Mouse (Mus musculus): ENCODE data around the gene Pard3. TPM values are rescaled to one million over a fixed set of nuclear protein-coding genes. Genes with fewer than 3 reads are reported as not detected.

The Pard3 gene
- total RNA-seq, 2 experiments from 2014 or later: 16.4 to 21.6 TPM

DNA sequence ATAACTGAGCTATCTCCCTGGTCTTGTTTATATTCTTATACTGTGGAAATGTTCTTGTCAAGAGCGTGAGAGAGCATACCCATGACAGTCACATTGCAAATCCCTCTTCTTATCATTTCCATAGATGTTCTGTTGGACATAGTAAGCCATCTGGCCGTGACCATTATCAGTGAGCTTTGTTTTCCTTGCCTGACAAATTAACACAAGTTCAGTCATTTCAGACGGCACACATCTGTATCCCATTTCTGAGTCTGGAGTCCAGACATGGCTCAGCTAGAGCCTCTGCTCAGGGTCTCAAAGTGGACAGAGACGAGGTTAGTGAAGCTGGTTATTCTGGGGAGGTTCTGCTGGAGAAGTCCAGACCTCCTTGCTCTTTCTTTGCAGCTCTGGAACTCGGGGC, 523.0 kb downstream of the Pard3 start:
- no peak for DNase-seq (ENCODE audit: low spot score in 2 of 2)

DNA sequence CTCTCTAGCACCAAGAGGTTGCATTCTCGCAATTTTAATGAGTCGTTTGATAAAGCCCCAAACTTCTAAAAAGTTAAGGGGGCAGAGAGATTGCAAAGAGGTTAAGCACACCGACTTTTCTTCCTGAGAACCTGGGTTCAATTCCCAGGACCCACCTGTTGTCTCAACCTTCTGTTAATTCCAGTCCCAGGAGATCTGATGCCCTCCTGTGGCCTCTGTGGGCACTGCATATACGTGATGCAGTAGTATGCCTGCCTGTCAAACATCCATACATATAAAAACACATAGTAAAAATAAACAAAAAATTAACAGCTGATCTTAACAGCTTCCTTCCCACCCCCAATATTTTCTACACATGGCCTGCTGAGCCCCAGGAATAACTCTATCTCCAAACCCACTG, 524.6 kb downstream of the Pard3 start:
- DNase-seq (ENCODE audit: low spot score in 2 of 2): peak in 1 of 2 experiments; percentile 54

DNA sequence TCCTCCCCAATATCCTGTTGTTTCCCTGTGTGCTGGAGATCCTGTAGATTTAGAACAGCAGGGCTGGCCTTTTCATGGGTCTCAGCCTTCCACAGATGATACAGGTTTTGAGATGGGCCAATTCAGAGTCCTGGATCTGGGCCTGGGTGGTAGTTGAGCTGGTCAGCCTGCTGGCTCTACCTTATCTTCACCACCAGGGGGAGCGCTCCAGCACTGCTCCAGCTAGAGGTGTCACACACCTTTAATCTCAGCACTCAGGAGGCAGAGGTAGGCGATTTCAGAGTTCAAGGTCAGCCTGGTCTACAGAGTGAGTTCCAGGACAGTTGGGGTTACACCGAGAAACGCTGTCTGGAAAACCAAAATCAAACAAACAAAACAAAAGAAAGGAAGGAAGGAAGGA, 525.6 kb downstream of the Pard3 start:
- DNase-seq (ENCODE audit: low spot score in 2 of 2): peak; percentile 43 to 64

DNA sequence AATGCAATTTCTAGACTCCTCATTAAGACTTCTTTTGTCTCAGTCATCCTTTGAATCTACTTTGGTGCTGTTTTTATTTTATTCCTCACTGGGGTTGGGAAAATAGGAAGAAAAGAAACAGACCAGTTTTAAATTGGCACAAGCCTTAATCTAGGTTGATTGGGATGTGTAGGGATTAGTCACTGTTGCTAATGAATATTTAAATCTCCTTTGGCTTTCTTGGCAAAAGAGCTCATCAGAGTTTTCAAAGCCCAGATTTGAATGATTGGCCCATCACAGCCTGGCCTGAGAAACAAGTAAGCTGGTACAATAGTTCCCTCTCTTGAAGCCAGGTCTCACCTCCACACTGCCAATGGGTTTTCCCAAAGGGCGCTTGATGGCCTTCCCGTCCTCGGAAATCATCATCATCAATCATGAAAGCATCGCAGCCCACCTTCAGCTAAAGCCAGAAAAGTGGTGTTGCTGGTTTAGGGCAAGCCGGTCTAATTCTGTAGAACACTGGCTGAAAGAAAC, 527.0 kb downstream of the Pard3 start:
- DNase-seq (ENCODE audit: low spot score in 2 of 2): no peak

DNA sequence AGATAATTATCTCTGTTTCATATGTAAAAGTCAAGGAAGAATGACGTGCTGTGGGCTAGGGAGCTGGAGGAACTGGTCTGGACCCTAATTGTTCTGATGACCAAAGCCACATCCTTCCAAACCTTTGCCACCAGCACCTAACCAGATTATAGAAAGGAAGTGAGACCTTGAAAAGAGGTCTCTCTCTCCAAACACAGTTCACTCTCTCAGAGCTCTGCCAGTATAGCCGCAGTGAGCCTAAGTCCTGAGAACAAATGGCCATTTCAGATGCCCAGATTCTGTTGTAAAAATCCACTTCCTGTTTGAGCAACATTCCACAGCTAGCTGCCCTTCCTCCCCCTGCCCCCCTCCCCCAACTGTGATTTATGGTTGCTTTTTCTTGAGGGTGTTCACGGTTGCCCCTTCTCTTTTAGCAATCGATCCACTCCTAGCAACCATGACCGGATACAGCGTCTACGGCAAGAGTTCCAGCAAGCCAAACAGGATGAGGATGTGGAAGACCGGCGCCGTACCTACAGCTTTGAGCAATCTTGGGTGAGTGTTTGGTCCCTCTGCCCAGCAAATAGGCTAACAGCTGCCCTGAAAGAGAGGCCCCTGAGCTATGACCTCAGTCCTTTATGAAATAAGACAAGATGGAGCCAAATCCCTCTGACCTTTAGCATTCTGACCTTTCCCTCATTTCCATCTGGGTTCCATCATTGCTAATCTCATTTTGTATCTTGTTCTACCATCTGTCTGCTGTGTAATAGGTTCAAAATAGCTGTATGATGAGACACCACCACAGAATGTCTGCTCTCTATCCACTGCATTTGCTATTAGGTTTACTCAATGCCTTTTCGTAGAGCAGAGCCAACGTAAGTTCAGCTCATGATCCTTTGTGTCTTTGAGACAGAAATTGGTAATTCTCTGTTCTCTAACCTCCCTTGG, 529.2 kb downstream of the Pard3 start:
- DNase-seq (ENCODE audit: low spot score in 2 of 2): no peak

DNA sequence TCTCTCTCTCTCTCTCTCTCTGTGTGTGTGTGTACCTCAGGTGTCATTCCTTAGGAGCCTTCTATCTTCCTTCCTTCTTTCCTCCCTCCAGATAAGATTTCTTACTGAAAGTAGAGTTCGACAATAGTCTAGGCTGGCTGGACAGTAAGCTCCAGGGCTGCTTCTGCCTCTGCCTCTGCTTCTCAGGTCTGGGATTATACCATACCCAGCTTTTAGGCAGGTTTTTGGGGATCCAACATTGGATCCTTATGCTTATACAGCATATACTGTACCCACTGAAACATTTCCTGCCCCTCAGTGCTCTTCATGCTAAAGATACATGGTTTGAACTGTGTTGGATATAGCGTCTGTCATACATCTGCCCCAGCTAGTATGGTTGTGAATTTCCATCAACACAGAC, 536.9 kb downstream of the Pard3 start:
- DNase-seq (ENCODE audit: low spot score in 2 of 2): no peak

DNA sequence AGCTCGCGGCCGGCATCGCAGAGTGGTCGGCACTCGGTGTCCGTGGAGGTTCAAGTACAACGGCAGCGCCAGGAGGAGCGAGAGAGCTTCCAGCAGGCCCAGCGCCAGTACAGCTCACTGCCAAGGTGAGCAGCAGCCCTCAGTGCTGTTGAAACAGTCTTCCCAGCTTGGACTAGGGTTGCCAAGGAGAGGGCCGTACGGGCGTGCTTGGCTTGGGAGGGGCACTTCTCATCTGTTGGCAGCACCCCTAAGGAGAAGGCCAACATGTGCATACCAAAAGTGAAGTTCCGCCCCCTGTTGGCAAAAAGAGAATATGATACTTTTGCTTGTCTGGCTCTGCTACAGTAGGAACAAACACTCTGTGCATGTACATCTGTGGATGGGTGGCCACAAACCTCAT, 539.4 kb downstream of the Pard3 start:
- DNase-seq (ENCODE audit: low spot score in 2 of 2): no peak

DNA sequence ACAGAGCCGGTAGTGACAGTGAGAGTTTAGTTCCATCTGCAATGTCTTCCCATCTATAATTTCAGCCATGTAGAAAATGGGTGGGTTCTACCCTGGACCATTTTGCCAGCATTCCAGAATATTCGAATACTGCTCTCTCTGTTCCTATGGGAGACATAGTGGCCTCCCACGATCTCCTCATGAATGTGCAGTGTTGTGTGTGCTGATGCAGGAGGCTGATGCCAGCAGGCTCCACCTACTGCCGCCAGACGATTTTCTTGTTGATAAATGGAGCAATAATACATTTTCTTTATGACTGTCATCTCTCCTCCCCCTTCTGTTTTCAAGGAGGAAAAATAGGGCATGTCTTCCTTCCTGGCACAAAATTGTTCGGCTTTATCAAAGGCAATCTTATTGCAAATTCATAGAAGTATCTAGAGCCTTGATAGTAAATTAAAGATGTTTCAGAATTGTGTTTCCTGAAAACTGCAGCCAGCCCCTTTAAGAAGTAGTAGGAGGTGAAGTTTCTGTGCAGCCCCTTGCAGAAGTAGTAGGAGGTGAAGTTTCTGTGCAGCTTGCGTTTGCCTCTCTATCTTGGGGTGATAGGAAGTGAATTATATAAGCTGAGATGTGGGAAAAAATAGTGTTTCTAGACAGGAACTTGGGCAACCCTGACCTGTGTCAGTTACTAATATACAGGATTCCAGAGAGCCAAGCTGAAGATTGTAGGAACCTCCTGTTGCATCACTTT, 545.0 kb downstream of the Pard3 start:
- DNase-seq (ENCODE audit: low spot score in 2 of 2): no peak

DNA sequence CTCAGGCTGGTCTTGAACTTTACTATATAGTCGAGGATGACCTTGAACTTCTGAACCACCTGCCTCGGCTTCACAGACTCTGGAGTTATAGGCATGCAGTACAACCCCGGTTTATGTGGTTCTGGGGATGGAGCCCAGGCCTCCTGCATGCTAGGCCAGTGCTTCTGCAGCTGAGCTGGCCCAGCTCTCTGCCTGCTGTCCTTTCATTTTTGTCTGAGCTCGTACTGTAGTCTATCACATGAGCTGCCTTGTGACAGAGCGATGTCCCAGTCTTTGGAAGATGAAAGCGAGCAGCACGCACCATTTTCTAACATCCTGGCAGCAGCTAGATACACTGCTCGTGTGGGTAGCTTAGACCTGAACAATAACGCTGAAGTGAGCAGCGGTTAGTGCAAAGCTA, 545.6 kb downstream of the Pard3 start:
- no peak for DNase-seq (ENCODE audit: low spot score in 2 of 2)

DNA sequence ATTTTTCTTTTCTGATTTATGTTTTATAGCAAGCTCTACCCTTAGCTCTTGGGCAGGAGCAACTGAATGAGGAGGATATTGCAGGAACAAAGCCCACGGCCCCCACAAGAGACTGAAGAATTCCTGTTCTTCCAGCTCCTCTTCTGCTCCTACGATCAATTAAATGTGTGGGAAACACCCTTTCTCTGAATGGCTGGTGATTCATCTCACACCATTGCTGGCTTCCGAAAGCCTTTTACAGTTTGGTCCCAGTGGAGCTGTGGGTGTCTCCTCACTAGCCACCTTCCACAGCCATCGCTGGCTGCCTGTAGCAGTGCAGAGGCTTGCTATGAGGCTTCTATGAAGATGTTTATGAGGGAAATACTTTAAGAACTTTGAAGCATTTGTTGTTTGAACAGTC, 550.5 kb downstream of the Pard3 start:
- peak; percentile 35 to 47 for DNase-seq (ENCODE audit: low spot score in 2 of 2)

DNA sequence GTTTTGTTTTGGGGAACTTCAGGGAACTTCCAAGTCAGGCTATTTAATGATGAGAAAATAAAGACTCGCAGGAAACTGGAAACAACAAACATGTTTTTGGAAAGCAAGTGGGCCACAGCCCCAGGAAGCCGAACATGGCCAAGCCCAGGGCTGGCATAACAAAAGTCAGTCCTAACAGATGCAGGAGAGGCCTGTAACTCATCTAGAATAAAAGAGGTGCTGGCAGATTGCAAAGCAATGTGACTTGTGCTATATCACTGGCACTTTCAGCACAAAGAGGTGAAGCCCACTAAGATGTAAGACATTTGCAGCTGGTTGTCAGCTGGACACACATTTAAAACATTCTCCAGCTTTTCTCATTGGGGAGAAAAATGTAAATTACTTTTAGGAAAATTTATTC, 553.0 kb downstream of the Pard3 start:
- no peak for DNase-seq (ENCODE audit: low spot score in 2 of 2)

DNA sequence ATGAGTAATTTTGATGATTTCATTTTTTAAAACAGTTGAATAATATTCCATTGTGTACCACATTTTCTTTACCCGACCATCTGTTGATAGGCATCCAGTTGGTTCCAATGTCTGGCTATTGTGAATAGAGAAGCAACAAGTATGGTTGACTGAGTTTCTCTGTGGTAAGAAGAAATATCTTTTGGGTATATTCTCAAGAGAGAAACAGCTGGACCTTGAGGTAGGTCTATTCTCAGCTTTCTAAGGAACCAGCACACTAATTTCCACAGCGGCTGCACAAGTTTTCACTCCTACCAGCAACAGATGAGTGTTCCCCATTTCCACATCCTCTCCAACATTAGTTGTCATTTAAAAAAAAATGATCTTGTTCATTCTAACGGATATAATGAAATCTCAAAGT, 558.4 kb downstream of the Pard3 start:
- DNase-seq (ENCODE audit: low spot score in 2 of 2): no peak

DNA sequence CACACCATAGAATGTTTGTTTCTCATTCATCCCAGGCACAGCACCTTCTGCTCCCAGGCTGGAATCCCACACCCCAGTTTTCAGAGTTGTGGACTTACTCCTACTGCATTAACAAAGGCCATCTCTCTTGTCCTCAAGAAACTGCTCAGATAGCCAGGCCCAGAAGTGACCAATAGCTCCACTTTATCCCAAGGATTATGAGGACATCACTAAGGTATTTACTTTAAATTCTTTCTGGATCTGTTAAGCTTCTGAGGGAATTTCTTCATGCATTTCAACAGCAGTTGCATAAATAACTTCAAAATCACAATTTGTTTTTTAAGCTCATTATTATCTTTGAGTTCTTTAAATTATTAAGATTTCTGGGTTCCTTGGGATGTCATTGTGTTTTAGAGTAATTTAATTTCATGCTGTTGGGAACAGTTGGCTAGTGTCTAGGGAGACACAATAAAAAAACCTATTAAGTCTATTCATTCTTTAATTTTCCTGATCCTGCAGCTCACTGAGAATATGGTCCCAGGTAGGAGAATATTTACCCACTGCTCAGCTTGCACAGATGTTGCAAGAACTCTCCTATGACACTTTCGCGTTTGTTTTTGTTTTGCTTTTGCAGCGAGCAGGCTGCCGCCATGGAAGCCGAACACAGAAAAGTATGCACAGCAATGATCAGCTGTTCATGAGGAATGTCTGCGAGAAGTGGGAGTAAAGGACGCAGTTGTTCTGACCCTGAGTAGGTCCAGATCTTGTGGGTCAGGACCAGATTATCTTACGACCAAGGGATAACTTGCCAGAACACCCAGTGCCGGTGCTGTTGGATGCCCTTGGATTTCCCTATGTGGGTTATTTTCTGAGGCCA, 574.8 kb downstream of the Pard3 start:
- no peak for DNase-seq (ENCODE audit: low spot score in 2 of 2)

DNA sequence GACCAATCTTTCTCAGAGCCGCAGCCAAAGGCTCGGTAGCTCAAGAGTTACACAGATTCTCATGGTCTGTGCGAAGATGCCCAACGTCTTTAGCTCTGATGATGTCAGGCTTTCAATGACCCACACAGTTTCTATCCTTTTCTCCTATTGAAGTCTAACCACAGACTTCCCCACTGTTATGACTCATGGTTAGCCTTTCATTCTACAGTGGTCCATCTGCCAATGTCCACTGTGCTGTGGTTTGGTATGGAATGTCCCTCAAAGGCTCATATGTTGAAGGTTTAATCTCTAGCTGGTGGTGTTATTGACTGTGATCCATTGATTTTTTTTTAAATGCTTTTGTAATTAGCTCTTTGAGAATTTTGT, 575.4 kb downstream of the Pard3 start:
- DNase-seq (ENCODE audit: low spot score in 2 of 2): no peak

DNA sequence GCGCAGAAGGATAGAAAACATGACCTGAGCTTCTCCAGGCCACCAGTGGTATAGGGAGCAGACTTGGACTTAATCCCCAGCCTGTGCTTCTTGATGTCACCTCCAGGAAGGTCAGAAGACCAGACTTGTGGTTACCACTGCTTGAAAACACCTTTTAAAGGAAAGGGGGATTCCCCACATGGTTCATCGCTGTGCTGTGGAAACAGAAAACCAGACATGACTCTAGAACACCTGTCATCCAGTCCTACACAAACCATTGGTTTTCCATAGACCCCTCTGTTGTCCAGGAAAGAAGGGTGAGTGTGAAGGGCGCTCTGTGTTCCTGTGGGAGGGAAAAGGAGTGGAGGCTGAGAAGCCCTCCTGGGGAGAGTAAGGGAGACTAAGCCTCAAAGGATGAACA, 591.9 kb downstream of the Pard3 start:
- no peak for DNase-seq (ENCODE audit: low spot score in 2 of 2)

Other genes with a start within 250 kb of the Pard3 start
- gene Tomm20, start 118.0 kb upstream of the Pard3 start, total RNA-seq (2021): 100 to 1,000 TPM; 215 to 218 TPM
- gene Rbm34, start 92.8 kb upstream of the Pard3 start, total RNA-seq (2021): 10 to 100 TPM; 12.5 to 14.7 TPM